Mouse (Mus musculus) heart, postnatal 25 days (tissue): ENCODE data around the gene Shisa7. TPM values are rescaled to one million over a fixed set of nuclear protein-coding genes. Genes with fewer than 3 reads are reported as not detected.
"Not testable (repeated sequence)": the region's sequence is repeated elsewhere in the genome, so short reads cannot be mapped to it uniquely, and the experiment has no call there.

ENCODE experiments used
- DNase-seq: peaks from one replicate; pipeline ENCODE4 v3.0.0; 2022; ENCODE audit warnings: low spot score
- intact Hi-C: fragments of 180-260 bp; cut with DNase I; formaldehyde crosslinking; loops from one replicate; pipeline ENCODE4 v1.15.1; 2025
- total RNA-seq, 2 experiments: library from RNA; stranded (reverse); gene quantifications; 2 replicates each; pipeline ENCODE4 v1.2.3; 2021

The Shisa7 gene
- total RNA-seq, 2 experiments from 2014 or later: 0.08 TPM; not detected in 1

DNA sequence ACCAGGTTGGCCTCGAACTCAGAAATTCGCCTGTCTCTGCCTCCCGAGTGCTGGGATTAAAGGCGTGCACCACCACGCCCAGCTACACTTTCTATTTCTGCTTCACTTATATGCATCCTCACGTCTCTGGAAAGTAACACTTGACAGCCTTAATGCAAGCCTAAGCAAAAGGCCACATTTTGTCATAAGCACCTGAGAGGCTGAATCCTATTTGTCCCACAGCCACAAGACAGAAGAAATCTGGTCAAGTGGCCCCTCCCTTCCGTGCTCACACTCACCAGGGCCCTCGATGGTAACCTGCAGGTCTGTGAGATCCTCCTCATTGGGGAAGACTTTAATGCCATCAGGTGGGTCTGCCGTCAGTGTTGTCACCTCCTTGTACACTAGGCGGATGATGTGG, 33.4 kb downstream of the Shisa7 start:
- intact Hi-C loops: loop anchor here (5.0 kb wide), 3 partner anchors 56 to 154 kb away; partner anchors contain the start of genes Ppp6r1 and Zfp628
- not testable (repeated sequence) for DNase-seq

DNA sequence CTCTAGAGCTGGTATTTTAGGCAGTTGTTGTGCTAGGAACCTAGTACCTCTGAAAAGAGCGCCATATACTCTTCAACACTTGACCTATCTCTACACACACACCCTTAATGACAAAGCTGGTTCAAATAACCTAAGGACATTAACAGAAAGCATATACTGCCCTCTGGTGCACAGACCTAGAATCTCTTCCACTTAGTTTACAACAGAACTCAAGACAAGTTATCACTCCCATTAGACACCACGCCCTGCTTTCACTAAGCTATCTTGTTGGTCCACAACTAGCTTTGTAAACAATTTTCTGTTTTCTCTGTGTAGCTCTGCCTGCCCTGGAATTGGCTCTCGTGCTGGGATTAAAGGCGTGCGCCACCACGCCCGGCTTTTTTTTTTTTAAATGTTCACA, 37.8 kb downstream of the Shisa7 start:
- no peak for DNase-seq
- intact Hi-C loops: loop anchor here (2.0 kb wide), 1 partner anchor 14 kb away; the partner anchor contains the start of gene Rpl28

DNA sequence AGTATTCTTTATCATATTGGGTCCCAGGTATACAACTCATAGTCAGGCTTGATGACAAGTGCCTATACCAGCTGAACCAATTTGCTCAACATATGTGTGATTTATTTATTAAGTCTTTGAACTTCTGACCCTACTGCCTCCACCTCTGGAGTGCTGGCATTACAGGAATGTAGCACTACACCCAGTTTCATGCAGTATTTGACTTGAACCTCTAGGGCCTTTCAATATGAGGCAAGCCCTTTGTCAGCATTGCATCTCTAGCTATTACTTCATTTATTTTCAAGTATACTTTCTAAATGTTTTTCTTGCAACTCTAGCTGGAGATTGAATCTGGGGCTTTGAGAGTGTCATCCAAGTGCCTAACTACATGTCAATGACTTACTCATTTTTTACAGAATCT, 42.2 kb downstream of the Shisa7 start:
- intact Hi-C loops: no loop called here

DNA sequence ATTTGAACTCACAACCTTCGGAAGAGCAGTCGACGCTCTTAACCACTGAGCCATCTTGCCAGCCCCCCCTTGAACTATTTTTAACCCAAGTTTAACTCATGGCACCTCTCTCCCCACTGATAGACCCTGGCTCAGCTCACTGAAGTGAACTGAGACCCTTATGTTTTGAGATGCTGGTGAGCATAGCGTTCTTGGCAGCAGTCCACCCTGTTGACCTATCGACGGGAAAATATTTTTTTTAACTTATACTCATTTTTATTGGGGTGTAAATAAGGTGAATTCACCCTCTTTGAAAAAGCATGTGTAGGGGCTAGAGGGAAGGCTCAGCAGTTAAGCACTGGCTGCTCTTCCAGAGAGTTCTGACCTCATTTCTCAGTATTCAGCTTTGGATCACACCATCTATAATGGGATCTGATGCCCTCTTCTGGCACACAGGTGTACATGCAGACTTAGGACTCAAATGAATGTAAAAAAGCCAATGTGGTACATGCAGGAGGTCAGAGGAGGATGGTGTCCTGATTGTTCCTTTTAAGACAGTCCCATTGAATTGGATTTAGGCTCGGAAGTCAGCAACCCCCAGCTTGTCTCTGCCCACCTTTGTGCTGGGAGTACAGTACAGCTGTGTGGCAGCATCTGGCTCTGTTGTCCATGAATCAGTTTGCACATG, 48.6 kb downstream of the Shisa7 start:
- intact Hi-C loops: loop anchor here (2.0 to 10.0 kb wide), 2 partner anchors 239 to 1101 kb away; partner anchors contain the start of genes Mboat7 and Tsen34
- DNase-seq: no peak

More for the DNA sequence above, 42.2 kb downstream of the Shisa7 start:
- DNase-seq: no peak

DNA sequence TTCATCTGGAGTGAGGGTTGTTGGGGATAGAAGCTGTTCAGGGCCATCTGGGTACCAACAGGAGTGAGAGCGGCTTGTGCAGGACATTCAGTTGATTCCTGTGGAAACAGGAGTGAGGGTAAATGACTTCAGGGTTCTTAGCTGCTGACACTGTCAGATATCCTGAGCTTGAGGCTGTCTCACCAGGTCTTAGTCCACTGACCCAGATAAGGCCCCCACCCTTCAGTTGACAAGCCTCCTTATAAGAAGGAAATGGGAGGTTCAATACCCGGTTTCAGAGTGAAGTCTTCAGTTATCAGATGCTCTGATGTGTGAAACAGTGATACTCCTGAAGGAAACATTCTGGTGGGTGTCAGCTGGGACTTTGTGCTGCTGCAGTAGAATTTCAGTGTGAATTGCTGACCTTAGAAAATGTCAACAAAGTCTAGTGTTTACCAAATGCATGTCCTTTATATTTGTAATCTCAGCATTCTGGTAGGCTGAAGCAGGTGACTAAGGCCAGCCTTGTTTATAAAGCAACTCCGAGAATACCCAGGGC, 49.8 kb downstream of the Shisa7 start:
- intact Hi-C loops: loop anchor here (5.0 to 10.0 kb wide), 3 partner anchors 87 to 1100 kb away; partner anchors contain the start of genes Mboat7 and Tsen34

DNA sequence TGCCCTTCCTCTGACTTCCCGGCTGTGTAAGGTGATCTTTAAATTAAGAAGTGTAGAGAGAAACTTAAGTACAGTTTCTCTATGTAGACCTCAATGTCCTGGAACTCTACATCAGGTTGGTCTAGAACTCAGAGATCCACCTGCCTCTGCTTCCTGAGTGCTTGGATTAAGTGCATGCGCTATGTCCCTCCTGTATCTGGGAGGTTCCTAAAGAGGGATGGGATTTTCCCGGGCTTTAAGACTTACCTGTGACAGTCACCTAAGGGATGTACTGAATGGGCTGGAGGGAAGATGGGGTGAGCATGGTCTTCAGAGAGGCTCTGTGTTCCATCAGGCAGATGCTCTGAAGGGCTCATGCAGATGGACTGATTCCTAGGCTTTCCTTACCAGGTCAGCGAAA, 50.8 kb downstream of the Shisa7 start:
- no peak for DNase-seq
- intact Hi-C loops: loop anchor here (2.0 to 10.0 kb wide), 5 partner anchors 13 to 1099 kb away; partner anchors contain the start of genes Hspbp1, Mboat7 and Tsen34

More for the DNA sequence above, 49.8 kb downstream of the Shisa7 start:
- DNase-seq: no peak

DNA sequence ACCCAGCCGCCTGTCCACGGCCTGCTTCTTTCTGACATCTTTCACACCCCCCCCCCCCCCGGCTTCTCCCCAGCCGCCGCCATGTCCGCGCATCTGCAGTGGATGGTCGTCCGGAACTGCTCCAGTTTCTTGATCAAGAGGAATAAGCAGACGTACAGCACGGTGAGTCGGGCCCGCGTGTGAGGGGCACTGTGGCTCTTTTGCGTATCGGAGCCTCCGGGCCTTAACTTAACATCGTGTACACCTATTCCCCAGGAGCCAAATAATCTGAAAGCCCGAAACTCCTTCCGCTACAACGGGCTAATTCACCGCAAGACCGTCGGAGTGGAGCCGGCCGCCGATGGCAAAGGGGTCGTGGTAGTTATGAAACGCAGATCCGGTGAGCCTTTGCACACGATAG, 51.2 kb downstream of the Shisa7 start:
- not testable (repeated sequence) for DNase-seq
- intact Hi-C loops: loop anchor here (2.0 to 10.0 kb wide), 5 partner anchors 14 to 1098 kb away; partner anchors contain the start of genes Hspbp1, Mboat7 and Tsen34

DNA sequence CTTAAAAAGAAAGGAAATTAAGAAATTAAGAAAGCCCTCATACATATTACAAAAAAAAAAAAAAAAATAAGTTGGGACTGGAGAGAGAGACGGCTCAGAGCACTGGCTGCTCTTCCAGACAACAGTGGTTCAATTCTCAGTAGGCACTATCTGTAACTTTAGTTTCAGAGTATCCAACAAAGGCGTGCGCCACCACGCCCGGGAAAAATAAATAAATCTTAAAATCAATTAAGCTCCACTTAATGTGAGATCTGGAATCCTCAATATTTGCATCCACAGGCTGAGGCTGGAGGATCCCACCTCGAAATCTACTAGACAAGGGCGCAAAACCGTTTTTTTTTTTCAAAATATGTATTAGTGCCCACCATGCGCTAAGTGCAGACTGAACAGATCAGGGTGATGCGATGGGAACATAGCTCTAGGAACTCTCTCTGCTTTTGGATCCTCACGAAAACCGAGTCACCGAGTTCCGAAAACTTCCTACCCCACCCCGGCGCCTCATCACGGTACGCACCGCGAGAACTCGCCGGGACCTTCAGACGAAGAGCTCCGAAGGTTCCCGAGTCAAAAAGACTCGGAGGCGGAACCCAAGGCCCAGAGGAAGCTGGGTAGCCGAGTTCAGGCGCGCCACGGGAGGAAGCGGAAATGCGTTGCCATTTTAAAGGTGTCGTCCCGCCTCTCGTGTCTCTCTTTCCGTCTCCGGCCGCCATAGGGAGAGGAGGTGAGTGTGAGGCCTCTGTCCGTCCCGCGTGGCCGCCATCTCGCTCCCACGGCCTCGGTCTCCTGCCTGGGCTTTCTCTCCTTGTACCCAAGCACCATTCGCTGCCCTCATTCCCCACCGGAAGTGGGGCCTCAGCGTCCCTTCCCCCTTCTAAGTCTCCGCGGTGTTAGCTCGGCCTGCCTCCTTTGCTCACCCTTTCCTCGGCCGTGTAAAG, 52.0 kb downstream of the Shisa7 start, which contains the start of gene Rpl28:
Gene Rpl28 (plus strand): TSS at position 597 of the 935 bp plus-strand sequence.
- intact Hi-C loops: loop anchor here (2.0 to 10.0 kb wide), 5 partner anchors 14 to 1098 kb away; partner anchors contain the start of genes Hspbp1, Mboat7 and Tsen34
- peak; percentile 92 for DNase-seq

DNA sequence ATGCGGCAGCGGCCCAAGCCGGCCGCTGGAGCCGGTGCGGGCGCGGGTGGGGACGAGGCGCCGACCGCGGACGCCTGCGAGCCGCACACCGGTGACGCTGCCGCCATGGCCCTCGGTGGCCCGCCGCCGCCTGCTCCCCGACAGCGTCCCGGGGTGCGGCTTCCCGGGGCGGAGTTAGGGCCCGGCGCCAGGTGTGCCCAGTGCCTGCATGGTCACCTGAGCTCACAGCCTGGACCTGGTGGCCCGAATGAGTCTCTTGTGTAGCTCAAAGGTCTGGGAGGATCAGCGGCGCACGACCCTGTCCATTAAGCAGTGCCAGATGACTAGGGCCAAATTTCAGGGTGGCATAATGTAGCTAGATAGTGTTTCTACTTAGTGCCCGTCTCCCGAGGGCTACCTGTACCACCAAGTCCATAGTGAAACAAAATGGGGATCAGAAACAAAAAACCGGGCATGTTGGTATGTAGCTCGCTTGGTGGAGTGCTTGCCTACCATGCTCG, 55.0 kb downstream of the Shisa7 start, which contains the start of gene Tmem238:
Gene Tmem238 (minus strand): TSS at position 221 of the 500 bp plus-strand sequence.
- no peak for DNase-seq
- intact Hi-C loops: loop anchor here (2.0 kb wide), 1 partner anchor 49 kb away; the partner anchor contains the start of gene Kmt5c

DNA sequence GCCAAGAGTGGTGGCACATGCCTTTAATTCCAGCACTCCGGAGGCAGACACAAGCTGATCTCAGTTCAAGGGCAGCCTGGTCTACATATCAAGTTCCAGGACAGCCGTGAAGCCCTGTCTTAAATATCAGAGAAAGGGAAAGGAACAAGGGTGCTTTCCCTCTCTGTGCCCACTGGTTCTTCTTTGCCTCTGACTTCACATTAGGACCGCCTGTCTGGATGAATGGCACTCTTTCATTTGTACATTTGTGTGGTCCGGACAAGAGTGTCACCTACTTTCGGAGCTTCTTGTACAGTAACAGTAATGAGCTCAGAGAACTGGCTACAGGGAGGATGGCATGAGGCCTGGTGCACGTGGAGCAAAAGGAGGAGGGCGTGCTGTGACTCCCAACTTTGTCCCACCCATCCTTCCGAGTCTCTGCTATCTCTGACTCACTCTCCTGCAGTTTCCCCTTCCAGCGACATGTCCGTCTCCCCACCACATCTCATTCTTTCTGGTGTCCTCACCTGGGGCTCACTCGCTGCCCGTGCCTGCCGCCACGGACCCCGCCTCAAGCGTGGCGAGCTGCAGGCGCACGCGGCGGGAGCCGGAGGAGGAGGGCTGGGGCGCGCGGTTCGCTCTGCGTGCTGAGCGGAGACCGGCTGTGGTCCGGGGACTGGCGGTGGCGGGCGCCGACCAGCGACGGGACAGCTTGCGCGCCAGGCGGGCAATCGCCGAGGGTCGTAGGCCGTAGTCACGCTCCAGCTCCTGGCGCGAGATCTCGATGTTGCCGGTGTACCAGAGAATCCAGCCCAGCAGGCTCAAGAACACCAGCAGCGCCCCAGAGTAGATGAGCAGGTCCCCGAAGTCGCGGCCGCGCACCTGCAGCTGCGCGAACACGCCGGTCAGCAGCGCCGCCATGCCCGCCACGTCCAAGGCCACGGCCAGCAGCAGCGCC, 55.7 kb downstream of the Shisa7 start:
- intact Hi-C loops: loop anchor here (2.0 kb wide), 1 partner anchor 48 kb away; the partner anchor contains the start of gene Kmt5c
- DNase-seq: peak; percentile 39

DNA sequence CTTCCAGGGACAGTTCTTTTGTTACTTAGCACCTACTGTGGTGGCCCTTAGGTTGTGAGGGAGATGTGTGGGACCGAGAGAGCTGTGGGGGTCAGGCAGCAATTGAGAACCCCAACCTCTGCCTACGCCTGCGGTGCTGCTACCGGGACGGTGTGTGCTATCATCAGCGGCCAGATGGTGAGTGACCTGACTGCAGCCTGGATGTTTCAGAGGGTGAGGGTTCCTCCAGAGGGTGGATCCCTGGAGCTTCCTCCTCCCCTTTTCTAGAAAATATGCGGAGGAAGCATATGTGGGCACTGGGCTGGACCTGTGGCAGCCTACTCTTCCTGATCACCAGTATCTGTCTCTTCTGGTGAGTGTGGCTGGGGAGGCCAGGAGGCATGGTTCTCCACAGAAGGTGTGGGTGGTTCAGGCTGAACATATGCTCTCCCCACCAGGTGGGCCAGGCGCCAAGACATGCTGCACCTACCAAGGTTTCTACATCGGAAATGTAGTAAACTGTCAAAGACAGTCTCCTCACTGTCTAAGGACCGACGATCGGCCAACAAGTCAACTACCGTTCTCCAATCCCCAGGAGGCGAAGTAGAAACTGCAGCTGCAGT, 60.7 kb downstream of the Shisa7 start:
- DNase-seq: no peak
- intact Hi-C loops: no loop called here

DNA sequence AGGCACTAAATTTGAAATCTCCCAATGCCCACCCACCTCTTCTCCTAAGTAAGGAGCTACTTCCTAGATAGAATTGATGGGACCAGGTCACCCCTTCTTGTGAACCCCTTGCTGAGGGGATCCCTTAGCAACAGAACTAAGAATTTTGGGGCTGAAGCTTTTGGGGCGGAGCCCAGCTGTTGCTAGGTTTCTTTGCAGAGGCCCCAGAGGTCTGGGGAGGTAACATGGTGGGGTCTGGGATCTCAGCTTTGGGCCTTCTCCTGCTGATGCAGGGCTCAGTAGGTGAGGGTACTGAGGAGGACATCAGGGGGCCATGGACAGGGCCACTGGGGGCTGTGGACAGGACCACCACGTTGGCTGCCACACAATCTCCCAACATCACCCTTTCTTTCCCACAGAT, 61.7 kb downstream of the Shisa7 start, which contains the start of the genes Il11 and Tmem190:
Gene Il11 (minus strand): TSS at position 101 of the 400 bp plus-strand sequence.
Gene Tmem190 (plus strand): TSS at position 179 of the 400 bp plus-strand sequence.
- intact Hi-C loops: no loop called here

DNA sequence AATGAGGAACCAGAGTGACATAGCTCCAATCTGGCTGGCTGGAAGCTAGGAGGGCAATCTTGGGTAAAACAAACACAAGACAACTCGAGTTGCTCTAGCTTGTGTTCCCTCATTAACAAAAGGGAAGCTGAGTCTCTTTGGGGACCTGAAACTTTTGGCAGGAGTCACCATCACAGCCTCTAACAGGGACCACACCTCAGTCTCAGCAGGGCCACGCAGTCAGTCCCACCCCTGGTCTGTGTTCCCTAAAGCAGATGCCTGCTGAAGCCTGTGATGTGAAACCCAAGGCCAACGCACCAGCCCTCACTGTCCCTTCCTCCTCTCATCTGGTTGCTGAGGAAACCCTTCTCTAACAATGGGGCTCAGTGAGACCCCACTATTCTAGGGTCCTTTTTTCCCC, 62.4 kb downstream of the Shisa7 start:
- DNase-seq: no peak
- intact Hi-C loops: no loop called here

More for the DNA sequence above, 61.7 kb downstream of the Shisa7 start, which contains the start of the genes Il11 and Tmem190:
- no peak for DNase-seq

DNA sequence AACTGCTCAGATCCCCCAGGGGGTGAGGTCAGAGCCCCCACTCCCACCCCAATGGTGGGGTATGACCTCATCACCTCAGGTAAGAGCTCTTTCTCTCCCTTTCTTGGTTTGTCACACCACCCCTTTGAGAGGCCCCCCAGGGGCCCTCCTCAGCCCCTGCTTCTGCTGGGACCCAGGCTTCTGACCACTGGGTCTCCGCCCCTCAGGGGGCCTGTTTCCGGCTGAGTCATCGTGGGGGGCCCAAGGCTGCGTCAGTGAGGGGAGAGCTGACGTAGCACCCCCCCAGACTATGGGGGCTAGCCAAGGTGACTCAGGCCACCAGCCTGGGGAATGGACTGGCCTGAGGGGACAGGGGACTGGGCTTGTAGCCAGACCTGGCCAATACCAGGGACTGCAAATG, 64.6 kb downstream of the Shisa7 start:
- DNase-seq: no peak
- intact Hi-C loops: no loop called here

DNA sequence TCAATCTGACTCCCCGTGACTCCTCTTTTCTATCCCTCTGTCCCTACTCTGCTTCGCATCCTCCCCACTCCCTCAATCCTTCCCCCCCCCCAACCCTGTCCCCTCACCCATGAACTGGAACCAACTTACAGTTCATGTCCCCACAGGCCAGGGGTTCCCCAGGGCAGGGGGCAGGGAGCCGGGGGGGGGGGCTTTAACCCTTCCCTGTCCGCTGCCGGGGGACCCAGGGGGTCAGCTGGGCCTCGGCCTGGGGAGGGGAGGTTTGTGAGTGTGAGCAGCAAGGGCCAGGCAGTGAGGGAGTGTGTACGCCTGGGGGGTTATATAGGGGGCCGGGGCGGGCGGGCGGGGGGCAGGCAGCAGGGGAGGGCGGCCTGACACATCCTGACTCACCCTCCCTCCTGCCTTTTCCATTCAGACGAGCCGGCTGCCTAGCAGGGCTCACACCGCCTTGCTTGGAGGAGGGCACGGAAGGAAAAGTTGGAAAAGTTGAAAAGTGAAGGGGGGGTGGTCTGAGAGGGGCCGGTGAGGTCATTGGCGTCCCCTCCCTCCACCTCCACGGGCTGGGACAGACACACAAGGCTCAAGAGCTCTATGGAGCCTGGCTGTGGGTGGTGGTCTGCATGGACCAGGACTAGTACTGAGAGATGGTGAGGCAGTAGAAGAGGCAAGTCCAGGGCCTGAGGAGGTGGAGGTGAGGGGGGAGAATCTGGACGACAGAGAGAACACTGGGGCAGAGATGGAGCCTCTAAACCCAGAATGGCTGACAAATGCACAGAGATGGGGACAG, 66.5 kb downstream of the Shisa7 start:
- DNase-seq: no peak
- intact Hi-C loops: no loop called here

DNA sequence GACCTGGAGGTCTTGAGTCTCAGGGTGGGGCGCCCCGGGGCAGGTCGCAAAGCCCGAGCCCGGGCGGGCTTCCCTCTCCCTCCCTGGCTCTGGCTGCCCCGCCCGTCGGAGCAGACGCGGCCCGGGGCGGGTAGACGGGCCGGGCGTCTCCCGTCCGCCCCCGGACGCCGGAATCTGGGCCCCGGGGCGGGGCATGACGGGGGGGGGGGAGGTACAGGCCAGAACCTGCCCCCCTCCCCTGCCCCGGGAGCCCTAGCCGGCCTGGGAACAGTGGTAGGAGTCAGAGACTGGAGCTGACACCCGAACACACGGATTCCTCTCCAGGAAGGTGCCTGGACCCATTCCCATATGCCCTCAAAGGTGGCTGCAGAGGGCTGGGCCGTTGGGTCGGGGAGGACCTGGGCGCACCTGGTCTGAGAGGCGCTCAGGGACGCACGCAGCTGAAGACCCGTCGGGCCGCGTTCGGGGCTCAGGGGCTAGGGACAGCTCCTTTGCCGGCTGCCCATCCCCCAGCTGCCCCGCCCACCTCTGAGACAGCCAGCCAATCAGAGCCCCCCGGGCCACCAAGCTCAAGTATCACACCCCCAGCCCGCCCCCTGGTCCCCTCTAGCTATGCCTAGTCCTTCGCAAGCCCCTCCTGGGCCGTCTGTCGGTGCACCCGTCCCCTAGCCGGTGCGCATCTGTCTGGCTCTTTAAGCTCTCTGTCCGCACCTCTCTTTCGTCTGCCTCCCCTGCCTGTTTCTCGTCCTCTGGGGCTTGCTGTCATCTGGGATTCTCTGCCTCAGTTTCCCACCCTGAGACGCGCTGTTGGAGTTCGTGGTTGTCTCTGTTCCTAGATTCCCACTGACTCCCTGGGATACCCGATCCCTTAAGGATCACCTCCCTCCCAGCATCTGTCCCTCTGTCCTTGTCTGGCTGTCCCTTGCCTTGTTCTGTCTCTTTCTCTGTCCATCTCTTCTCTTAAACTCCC, 67.3 kb downstream of the Shisa7 start:
- intact Hi-C loops: no loop called here
- peak; percentile 40 for DNase-seq
